In the genomic region with DNA sequence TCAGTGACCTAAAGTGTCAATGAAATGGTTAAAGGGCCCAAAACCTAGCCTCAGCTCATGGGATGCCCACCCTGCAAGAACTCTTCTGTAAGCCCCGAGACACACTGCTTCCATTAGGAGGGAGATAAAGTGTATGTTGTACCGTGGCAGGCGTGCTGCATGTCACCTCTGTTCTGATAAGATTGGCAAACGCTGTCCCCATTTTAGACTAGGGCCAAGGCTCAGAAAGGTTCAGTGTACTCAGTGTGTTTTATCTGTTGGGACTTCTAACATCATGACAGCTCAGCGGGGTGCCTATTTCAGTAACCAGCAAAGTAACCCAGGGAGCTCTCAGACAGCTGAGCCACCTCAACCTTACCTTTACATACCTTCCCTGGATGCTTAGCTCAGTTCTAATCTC, we compare ENCODE assay signal across 15 mouse cellular contexts.
A peak's percentile ranks its signal among the peaks of the same experiment; 100 is the strongest.
DNase-seq lines count a peak whose midpoint lies in the region; ATAC-seq and TF ChIP-seq lines count a peak whose summit lies in the region.
"Had no signal": no experiment of that assay in that cellular context is flagged by ENCODE, and none has a peak within 500 bp of the region (broad histone marks: within the 10 kb centered on the region; RNA-seq: fewer than 3 reads in every experiment).

No protein-coding gene starts in this region.

- H3K27ac ChIP-seq in heart, postnatal 0 days (ENCODE audit: low read depth) = no peak overlapping the region
- H3K27ac ChIP-seq: hindbrain, embryonic 13.5 days; limb, embryonic 12.5 days had no signal

- H3K9ac ChIP-seq in heart, postnatal 0 days (replicated peaks; ENCODE audit: low read depth, low read length) = no peak overlapping the region
- H3K9ac ChIP-seq: hindbrain, embryonic 13.5 days; limb, embryonic 12.5 days had no signal

- TF ChIP-seq CTCF in heart, postnatal 0 days (IDR thresholded peaks at IDR 0.05; ENCODE audit: low read depth) = no peak

- ATAC-seq in heart, postnatal 0 days (ENCODE audit: insufficient read depth, low read depth) = no peak
- ATAC-seq in megakaryocyte progenitor cell, adult 5-6 weeks (replicated peaks; ENCODE audit: poor library complexity) = peak; percentile 70

- H3K4me3 ChIP-seq in heart, postnatal 0 days (ENCODE audit: low read depth, low read length) = no peak overlapping the region
- H3K4me3 ChIP-seq in erythroblast, embryonic 14.5 days (replicated peaks) = peak overlapping the region; percentile 59
- H3K4me3 ChIP-seq: hindbrain, embryonic 13.5 days; limb, embryonic 12.5 days had no signal

- no peaks in the 10 kb centered on the region for H3K36me3 ChIP-seq in heart, postnatal 0 days (replicated peaks; ENCODE audit: control insufficient read depth, insufficient read depth, low read length)
- H3K36me3 ChIP-seq in erythroblast, embryonic 14.5 days (ENCODE audit: control insufficient read depth) = no peaks in the 10 kb centered on the region
- H3K36me3 ChIP-seq: hindbrain, embryonic 13.5 days; limb, embryonic 12.5 days had no signal

- no peak for TF ChIP-seq EP300 in heart, postnatal 0 days (IDR thresholded peaks at IDR 0.05; ENCODE audit: low read depth)

- peak overlapping the region; percentile 33; the same call in 1 of the 2 replicates for H3K4me2 ChIP-seq in heart, postnatal 0 days (ENCODE audit: low read depth, low read length)
- H3K4me2 ChIP-seq: hindbrain, embryonic 13.5 days; limb, embryonic 12.5 days had no signal

- no peaks in the 10 kb centered on the region for H3K9me3 ChIP-seq in heart, postnatal 0 days (replicated peaks; ENCODE audit: control insufficient read depth, low read length)
- no peaks in the 10 kb centered on the region for H3K9me3 ChIP-seq in erythroblast, embryonic 14.5 days (ENCODE audit: control insufficient read depth, low read length)
- H3K9me3 ChIP-seq: hindbrain, embryonic 13.5 days; limb, embryonic 12.5 days had no signal

- no peaks in the 10 kb centered on the region for H3K27me3 ChIP-seq in heart, postnatal 0 days (ENCODE audit: control insufficient read depth, insufficient read depth, low read length)
- peaks cover 18% of the 10 kb centered on the region for H3K27me3 ChIP-seq in erythroblast, embryonic 14.5 days (ENCODE audit: control insufficient read depth)

- DNase-seq in heart, postnatal 0 days (ENCODE audit: low spot score) = no peak
- no peak for DNase-seq in heart, adult 11 months
- peak; percentile 64 for DNase-seq in c-Kit-negative CD71-positive TER-119-positive erythroid progenitor cells, embryonic 14.5 days (ENCODE audit: low read depth, low spot score)
- no peak for DNase-seq in urinary bladder, postnatal 10 days (ENCODE audit: low spot score)
- no peak for DNase-seq in urinary bladder, postnatal 4 days (ENCODE audit: low spot score in 2 of 2)
- DNase-seq: cerebellum, adult 8-10 months; gastrocnemius, postnatal 25 days; kidney, adult 11 months; lung, postnatal 10 days; midbrain, embryonic 14.5 days; right cerebral cortex, postnatal 4 days had no signal

- H3K4me1 ChIP-seq in heart, postnatal 0 days (ENCODE audit: control insufficient read depth, insufficient read depth) = peaks cover 17% of the 10 kb centered on the region
- peaks cover 82% of the 10 kb centered on the region for H3K4me1 ChIP-seq in erythroblast, embryonic 14.5 days (ENCODE audit: control insufficient read depth)

- 12% methylated on average over 5 of the region's 5 CpGs for WGBS in heart, postnatal 0 days
